Mouse (Mus musculus) kidney, adult 11 months (tissue): ENCODE measurements around the gene Apol9b.

ENCODE experiments used
- DNase-seq: peaks from one replicate; pipeline ENCODE4 v3.0.0; 2022

Gene Apol9b

GRCm38 (mm10) chr15:77784039-77784824, 55.4 kb downstream of the Apol9b start:
- DNase-seq = no peak

GRCm38 (mm10) chr15:77785807-77786206, 57.0 kb downstream of the Apol9b start:
- no peak for DNase-seq
